Mouse (Mus musculus): Measurements from ENCODE around the gene Opalin. TPM values are rescaled to one million over a fixed set of nuclear protein-coding genes. Genes with fewer than 3 reads are reported as not detected.

Opalin gene
- polyA plus RNA-seq, 1 experiment from 2014 or later: not detected

GRCm38 (mm10) chr19:41031869-41032268 lies 45.0 kb downstream of the Opalin start:
- 86% methylated on average over 6 of the region's 6 CpGs for WGBS
- no peak for ATAC-seq (ENCODE audit: insufficient number of reproducible peaks, insufficient read depth, low FRiP score, low TSS enrichment)
- H3K9me3 ChIP-seq: no peaks in the 10 kb centered on the region

GRCm38 (mm10) chr19:41031009-41031408 lies 45.9 kb downstream of the Opalin start:
- 82% methylated on average over 11 of the region's 11 CpGs for WGBS
- H3K4me3 ChIP-seq: no peak overlapping the region

More at GRCm38 (mm10) chr19:41031869-41032268, 45.0 kb downstream of the Opalin start:
- H3K36me3 ChIP-seq: no peaks in the 10 kb centered on the region
- H3K4me2 ChIP-seq (replicated peaks): no peak overlapping the region
- no peak overlapping the region for H3K9ac ChIP-seq
- H3K4me3 ChIP-seq: no peak overlapping the region
- H3K27ac ChIP-seq: no peak overlapping the region
- no peaks in the 10 kb centered on the region for H3K4me1 ChIP-seq
- H3K27me3 ChIP-seq: no peaks in the 10 kb centered on the region

GRCm38 (mm10) chr19:41030161-41030560 lies 46.8 kb downstream of the Opalin start:
- Histone ChIP-seq H3K27ac (no peak overlapping the region), H3K36me3 (no peaks in the 10 kb centered on the region), H3K4me2 (replicated peaks) (no peak overlapping the region), H3K9me3 (no peaks in the 10 kb centered on the region), H3K4me3 (no peak overlapping the region), H3K4me1 (no peaks in the 10 kb centered on the region), H3K27me3 (no peaks in the 10 kb centered on the region), H3K9ac (no peak overlapping the region)
- ATAC-seq (ENCODE audit: insufficient number of reproducible peaks, insufficient read depth, low FRiP score, low TSS enrichment): no peak
- WGBS: 69% methylated on average over 6 of the region's 6 CpGs

More at GRCm38 (mm10) chr19:41031009-41031408, 45.9 kb downstream of the Opalin start:
- ATAC-seq (ENCODE audit: insufficient number of reproducible peaks, insufficient read depth, low FRiP score, low TSS enrichment): no peak
- Histone ChIP-seq H3K9me3 (no peaks in the 10 kb centered on the region), H3K9ac (no peak overlapping the region), H3K4me2 (replicated peaks) (no peak overlapping the region), H3K27me3 (no peaks in the 10 kb centered on the region), H3K4me1 (no peaks in the 10 kb centered on the region), H3K36me3 (no peaks in the 10 kb centered on the region), H3K27ac (no peak overlapping the region)

GRCm38 (mm10) chr19:41029219-41029618 lies 47.7 kb downstream of the Opalin start, which contains the start of gene Dntt:
Dntt (plus strand) TSS chr19:41029275.
- WGBS: 83% methylated on average over 6 of the region's 6 CpGs
- no peak within 1 kb of the TSS for H3K27ac ChIP-seq
- no peak for ATAC-seq (ENCODE audit: insufficient number of reproducible peaks, insufficient read depth, low FRiP score, low TSS enrichment)

GRCm38 (mm10) chr19:41027601-41028000 lies 49.3 kb downstream of the Opalin start:
- no peaks in the 10 kb centered on the region for H3K4me1 ChIP-seq
- H3K9ac ChIP-seq: no peak overlapping the region
- H3K27ac ChIP-seq: no peak overlapping the region
- no peaks in the 10 kb centered on the region for H3K27me3 ChIP-seq
- WGBS: 93% methylated on average over 9 of the region's 9 CpGs
- no peak for ATAC-seq (ENCODE audit: insufficient number of reproducible peaks, insufficient read depth, low FRiP score, low TSS enrichment)
- no peak overlapping the region for H3K4me3 ChIP-seq
- H3K4me2 ChIP-seq (replicated peaks): no peak overlapping the region
- H3K36me3 ChIP-seq: no peaks in the 10 kb centered on the region
- H3K9me3 ChIP-seq: no peaks in the 10 kb centered on the region

More at GRCm38 (mm10) chr19:41029219-41029618, 47.7 kb downstream of the Opalin start, which contains the start of gene Dntt:
- Histone ChIP-seq H3K4me3 (no peak within 1 kb of the TSS), H3K27me3 (no peaks in the 10 kb centered on the region), H3K4me2 (replicated peaks) (no peak within 1 kb of the TSS), H3K9ac (no peak within 1 kb of the TSS), H3K4me1 (no peaks in the 10 kb centered on the region), H3K36me3 (no peaks in the 10 kb centered on the region), H3K9me3 (no peaks in the 10 kb centered on the region)

- H3K9ac ChIP-seq: no peak overlapping the region
- no peaks in the 10 kb centered on the region for H3K36me3 ChIP-seq
- no peaks in the 10 kb centered on the region for H3K4me1 ChIP-seq
- H3K27me3 ChIP-seq: no peaks in the 10 kb centered on the region
- H3K4me2 ChIP-seq (replicated peaks): no peak overlapping the region
- no peak overlapping the region for H3K4me3 ChIP-seq
- no peak overlapping the region for H3K27ac ChIP-seq
- no peak for ATAC-seq (ENCODE audit: insufficient number of reproducible peaks, insufficient read depth, low FRiP score, low TSS enrichment)
- no peaks in the 10 kb centered on the region for H3K9me3 ChIP-seq
- WGBS: 93% methylated on average over 5 of the region's 5 CpGs
Observed at GRCm38 (mm10) chr19:41027024-41027423, 49.9 kb downstream of the Opalin start.

- 82% methylated on average over 8 of the region's 8 CpGs for WGBS
- Histone ChIP-seq H3K4me2 (replicated peaks) (no peak overlapping the region), H3K4me1 (no peaks in the 10 kb centered on the region), H3K36me3 (no peaks in the 10 kb centered on the region), H3K27me3 (no peaks in the 10 kb centered on the region), H3K9me3 (no peaks in the 10 kb centered on the region), H3K4me3 (no peak overlapping the region), H3K9ac (no peak overlapping the region), H3K27ac (no peak overlapping the region)
- ATAC-seq (ENCODE audit: insufficient number of reproducible peaks, insufficient read depth, low FRiP score, low TSS enrichment): no peak
Observed at GRCm38 (mm10) chr19:41026551-41026950, 50.4 kb downstream of the Opalin start.

GRCm38 (mm10) chr19:41022244-41022643 lies 54.7 kb downstream of the Opalin start:
- 87% methylated on average over 4 of the region's 4 CpGs for WGBS
- no peak overlapping the region for H3K9ac ChIP-seq
- ATAC-seq (ENCODE audit: insufficient number of reproducible peaks, insufficient read depth, low FRiP score, low TSS enrichment): no peak
- H3K9me3 ChIP-seq: no peaks in the 10 kb centered on the region
- H3K27ac ChIP-seq: no peak overlapping the region
- H3K4me2 ChIP-seq (replicated peaks): no peak overlapping the region
- H3K4me3 ChIP-seq: no peak overlapping the region
- H3K27me3 ChIP-seq: peaks cover 4% of the 10 kb centered on the region; the same call in 1 of the 2 replicates
- no peaks in the 10 kb centered on the region for H3K36me3 ChIP-seq
- no peaks in the 10 kb centered on the region for H3K4me1 ChIP-seq

GRCm38 (mm10) chr19:41020537-41020936 lies 56.4 kb downstream of the Opalin start:
- Histone ChIP-seq H3K9me3 (no peaks in the 10 kb centered on the region), H3K27me3 (peaks cover 4% of the 10 kb centered on the region; the same call in 1 of the 2 replicates), H3K27ac (no peak overlapping the region), H3K36me3 (no peaks in the 10 kb centered on the region), H3K4me1 (0 out of 2 replicates have a peak, but pooled peaks cover 4% of the 10 kb centered on the region), H3K4me3 (no peak overlapping the region), H3K4me2 (replicated peaks) (no peak overlapping the region), H3K9ac (no peak overlapping the region)
- no peak for ATAC-seq (ENCODE audit: insufficient number of reproducible peaks, insufficient read depth, low FRiP score, low TSS enrichment)
- 64% methylated on average over 3 of the region's 3 CpGs for WGBS

GRCm38 (mm10) chr19:41019164-41019675 lies 57.7 kb downstream of the Opalin start:
- H3K27ac ChIP-seq: no peak overlapping the region
- no peaks in the 10 kb centered on the region for H3K9me3 ChIP-seq
- WGBS: 80% methylated on average over 5 of the region's 5 CpGs
- H3K4me3 ChIP-seq: no peak overlapping the region
- no peak overlapping the region for H3K4me2 ChIP-seq (replicated peaks)
- H3K9ac ChIP-seq: no peak overlapping the region
- H3K36me3 ChIP-seq: no peaks in the 10 kb centered on the region
- no peak for ATAC-seq (ENCODE audit: insufficient number of reproducible peaks, insufficient read depth, low FRiP score, low TSS enrichment)
- H3K27me3 ChIP-seq: peaks cover 7% of the 10 kb centered on the region; the same call in 1 of the 2 replicates
- 0 out of 2 replicates have a peak, but pooled peaks cover 4% of the 10 kb centered on the region for H3K4me1 ChIP-seq

- H3K27me3 ChIP-seq: peaks cover 17% of the 10 kb centered on the region
- H3K4me2 ChIP-seq (replicated peaks): peak overlapping the region; percentile 43
- H3K4me3 ChIP-seq: peak overlapping the region; percentile 9; the same call in 1 of the 2 replicates
- H3K9me3 ChIP-seq: no peaks in the 10 kb centered on the region
- no peak overlapping the region for H3K27ac ChIP-seq
- WGBS: 16% methylated on average over 14 of the region's 14 CpGs
- no peaks in the 10 kb centered on the region for H3K36me3 ChIP-seq
- peak overlapping the region; percentile 38; the same call in 1 of the 2 replicates for H3K9ac ChIP-seq
- no peak for ATAC-seq (ENCODE audit: insufficient number of reproducible peaks, insufficient read depth, low FRiP score, low TSS enrichment)
- H3K4me1 ChIP-seq: peaks cover 10% of the 10 kb centered on the region; the same call in 1 of the 2 replicates
Observed at GRCm38 (mm10) chr19:41015951-41016716, 60.8 kb downstream of the Opalin start.

- no peak overlapping the region for H3K27ac ChIP-seq
- WGBS: 24% methylated on average over 9 of the region's 9 CpGs
- ATAC-seq (ENCODE audit: insufficient number of reproducible peaks, insufficient read depth, low FRiP score, low TSS enrichment): no peak
Observed at GRCm38 (mm10) chr19:41014003-41014402, 62.9 kb downstream of the Opalin start.

More at GRCm38 (mm10) chr19:41014003-41014402, 62.9 kb downstream of the Opalin start:
- H3K4me1 ChIP-seq: peaks cover 10% of the 10 kb centered on the region; the same call in 1 of the 2 replicates
- H3K9me3 ChIP-seq: no peaks in the 10 kb centered on the region
- H3K4me3 ChIP-seq: no peak overlapping the region
- peaks cover 17% of the 10 kb centered on the region for H3K27me3 ChIP-seq
- no peaks in the 10 kb centered on the region for H3K36me3 ChIP-seq
- H3K9ac ChIP-seq: no peak overlapping the region
- no peak overlapping the region for H3K4me2 ChIP-seq (replicated peaks)
